Comparison of ENCODE assay signal across 22 mouse cellular contexts in the genomic region with DNA sequence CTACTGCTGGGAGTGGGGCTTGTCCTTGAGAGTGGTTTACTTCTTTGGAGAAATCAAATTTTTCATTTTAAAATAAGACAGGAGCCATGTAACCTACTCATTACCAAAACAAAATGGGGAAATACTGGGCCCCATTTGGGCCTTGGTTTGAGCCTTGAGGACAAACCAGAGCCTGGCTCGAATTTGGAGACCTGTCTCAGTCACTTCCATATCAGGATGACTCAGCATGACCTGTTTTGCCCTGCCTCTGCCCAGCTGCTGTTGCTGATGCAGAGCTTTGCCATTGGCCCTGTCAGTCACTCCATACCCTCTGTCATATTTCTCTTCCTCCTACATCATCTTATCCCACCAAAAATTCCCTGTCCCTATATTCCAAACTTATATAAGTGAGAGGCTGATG.
DNase-seq lines count a peak whose midpoint lies in the region; TF ChIP-seq lines count a peak whose summit lies in the region.
"Had no signal": no experiment of that assay in that cellular context is flagged by ENCODE, and none has a peak within 500 bp of the region (broad histone marks: within the 10 kb centered on the region; RNA-seq: fewer than 3 reads in every experiment).

No protein-coding gene starts in this region.

- H3K79me3 ChIP-seq in C2C12 (ENCODE audit: low read depth) = no peaks in the 10 kb centered on the region

- no peaks in the 10 kb centered on the region for H3K27me3 ChIP-seq in C2C12 (ENCODE audit: control insufficient read depth, insufficient read depth, insufficient read length)
- H3K27me3 ChIP-seq: CH12.LX; forebrain, embryonic 13.5 days; heart, embryonic 13.5 days; hindbrain, embryonic 12.5 days; hindbrain, embryonic 15.5 days had no signal

- H3K4me3 ChIP-seq in C2C12 (ENCODE audit: insufficient read depth, poor library complexity, severe bottlenecking) = no peak overlapping the region
- H3K4me3 ChIP-seq: forebrain, embryonic 10.5 days; forebrain, embryonic 13.5 days; heart, adult 2 months; heart, embryonic 10.5 days; heart, embryonic 13.5 days; hindbrain, embryonic 12.5 days; hindbrain, embryonic 15.5 days had no signal

- H3K79me2 ChIP-seq in C2C12 (ENCODE audit: control insufficient read depth, insufficient read depth) = no peaks in the 10 kb centered on the region

- intact Hi-C loops in heart, postnatal 36 days (cut with DNase I) = no loop called here

- H3ac ChIP-seq in C2C12 (ENCODE audit: control insufficient read depth, insufficient read length, low read depth) = no peak overlapping the region

- no peaks in the 10 kb centered on the region for H3K36me3 ChIP-seq in C2C12 (ENCODE audit: control insufficient read depth, insufficient read depth)
- H3K36me3 ChIP-seq: forebrain, embryonic 10.5 days; heart, embryonic 10.5 days; heart, embryonic 13.5 days; hindbrain, embryonic 12.5 days; hindbrain, embryonic 15.5 days had no signal

- TF ChIP-seq CTCF in C2C12 (IDR thresholded peaks at IDR 0.05; ENCODE audit: control insufficient read depth, insufficient read depth, insufficient read length) = no peak

- DNase-seq in adrenal gland, adult 2 months = peak; percentile 32
- DNase-seq in adrenal gland, adult 18-20 months (ENCODE audit: low spot score in 2 of 2) = no peak
- peak; percentile 1 for DNase-seq in 3134 (ENCODE audit: extremely low read depth, insufficient read length, low spot score)
- DNase-seq in adrenal gland, postnatal 14 days = peak; percentile 14
- DNase-seq in cerebellum, postnatal 36 days = no peak
- no peak for DNase-seq in yolk sac, embryonic 10.5 days (ENCODE audit: low spot score)
- no peak for DNase-seq in heart, postnatal 36 days
- DNase-seq: cerebellum, adult 11 months; cerebellum, adult 2 months; gastrocnemius, postnatal 10 days; gastrocnemius, postnatal 36 days; heart, adult 2 months; heart, postnatal 14 days; kidney, adult 2 months had no signal

TF ChIP-seq in C2C12, 6 proteins besides CTCF, POLR2A, EP300 and RAD21:
- TF ChIP-seq CEBPB (IDR thresholded peaks at IDR 0.05; ENCODE audit: low read depth) (no peak), FOSL1 (IDR thresholded peaks at IDR 0.05; ENCODE audit: insufficient read depth, low read length, poor library complexity, severe bottlenecking) (peak; percentile 59), MYOD1 (IDR thresholded peaks at IDR 0.05; ENCODE audit: control insufficient read depth, insufficient read length, low read depth) (peak; percentile 89)

Comparison
In these comparisons a context has a peak if more than half of its experiments do, and no peak if none do; other contexts are left out.
1. DNase-seq: peak in adrenal gland, adult 2 months (single experiment), 3134 (single experiment) and adrenal gland, postnatal 14 days (single experiment); none in adrenal gland, adult 18-20 months (0 of 2), cerebellum, postnatal 36 days (0 of 2), yolk sac, embryonic 10.5 days (single experiment) and heart, postnatal 36 days (0 of 2).